Mouse (Mus musculus) ES-Bruce4 (cell line): ENCODE results near the gene Kcnma1. TPM values are rescaled to one million over a fixed set of nuclear protein-coding genes. Genes with fewer than 3 reads are reported as not detected.

Experiments used
- H3K27ac ChIP-seq: 2 replicates; pipeline ENCODE4 v1.5.1; 2012; ENCODE audit warnings: low read length, inconsistent platforms; ENCODE audit not compliant: insufficient read depth
- H3K27me3 ChIP-seq: 2 replicates; pipeline ENCODE4 v1.6.1; 2012; ENCODE audit warnings: mild to moderate bottlenecking, low read length, inconsistent platforms; ENCODE audit not compliant: control insufficient read depth, poor library complexity, insufficient read depth, severe bottlenecking
- H3K36me3 ChIP-seq: 2 replicates; pipeline ENCODE4 v1.6.1; 2012; ENCODE audit warnings: inconsistent platforms, mild to moderate bottlenecking, low read length, moderate library complexity; ENCODE audit not compliant: control insufficient read depth, poor library complexity, insufficient read depth, severe bottlenecking
- H3K4me1 ChIP-seq: one replicate; pipeline ENCODE4 v1.8.1; 2011; ENCODE audit warnings: low read length; ENCODE audit not compliant: control insufficient read depth, insufficient read depth
- H3K4me3 ChIP-seq: 2 replicates; pipeline ENCODE4 v1.5.1; 2011; ENCODE audit warnings: low read depth, mild to moderate bottlenecking, low read length
- H3K9ac ChIP-seq: 2 replicates; pipeline ENCODE4 v1.6.1; 2012; ENCODE audit warnings: low read depth, mild to moderate bottlenecking, inconsistent platforms; ENCODE audit not compliant: poor library complexity, severe bottlenecking
- H3K9me3 ChIP-seq: replicated peaks from 2 replicates; pipeline ENCODE4 v1.6.1; 2012; ENCODE audit warnings: mild to moderate bottlenecking, low read length, inconsistent platforms; ENCODE audit not compliant: control insufficient read depth, poor library complexity, insufficient read depth, severe bottlenecking
- CTCF ChIP-seq: IDR thresholded peaks from one replicate; pipeline ENCODE4 v1.8.1; 2011; ENCODE audit warnings: low read depth, low read length
- EP300 ChIP-seq: IDR thresholded peaks from 2 replicates; pipeline ENCODE4 v1.6.1; 2011; ENCODE audit warnings: low read depth, low read length; ENCODE audit not compliant: insufficient read depth
- POLR2A ChIP-seq: IDR thresholded peaks from one replicate; pipeline ENCODE4 v1.8.1; 2011; ENCODE audit warnings: low read length; ENCODE audit not compliant: insufficient read depth
- polyA plus RNA-seq: library from polyadenylated mRNA; stranded (reverse); fragments of >200 nt; gene quantifications from 2 replicates; pipeline ENCODE4 v1.2.4, GENCODE M21; 2011; ENCODE audit warnings: low read depth; ENCODE audit not compliant: missing spikeins, insufficient read depth, insufficient read length

The Kcnma1 gene
- polyA plus RNA-seq, 1 experiment = 1.8 TPM

- Histone ChIP-seq H3K9me3 (no peaks in the 10 kb centered on the region), H3K9ac (no peak overlapping the region), H3K27ac (no peak overlapping the region), H3K36me3 (no peaks in the 10 kb centered on the region), H3K4me3 (no peak overlapping the region), H3K27me3 (no peaks in the 10 kb centered on the region), H3K4me1 (no peaks in the 10 kb centered on the region)
- TF ChIP-seq CTCF (no peak), POLR2A (no peak), EP300 (no peak)
Measured at GRCm38 (mm10) chr14:23523825-23524491, 490.3 kb downstream of the Kcnma1 start.

GRCm38 (mm10) chr14:23522606-23523159, 491.6 kb downstream of the Kcnma1 start:
- H3K4me3 ChIP-seq = no peak overlapping the region
- no peaks in the 10 kb centered on the region for H3K9me3 ChIP-seq
- no peak overlapping the region for H3K9ac ChIP-seq
- H3K27ac ChIP-seq = no peak overlapping the region
- no peaks in the 10 kb centered on the region for H3K4me1 ChIP-seq
- TF ChIP-seq CTCF (no peak), EP300 (no peak), POLR2A (no peak)
- H3K27me3 ChIP-seq = no peaks in the 10 kb centered on the region
- H3K36me3 ChIP-seq = no peaks in the 10 kb centered on the region

DNA sequence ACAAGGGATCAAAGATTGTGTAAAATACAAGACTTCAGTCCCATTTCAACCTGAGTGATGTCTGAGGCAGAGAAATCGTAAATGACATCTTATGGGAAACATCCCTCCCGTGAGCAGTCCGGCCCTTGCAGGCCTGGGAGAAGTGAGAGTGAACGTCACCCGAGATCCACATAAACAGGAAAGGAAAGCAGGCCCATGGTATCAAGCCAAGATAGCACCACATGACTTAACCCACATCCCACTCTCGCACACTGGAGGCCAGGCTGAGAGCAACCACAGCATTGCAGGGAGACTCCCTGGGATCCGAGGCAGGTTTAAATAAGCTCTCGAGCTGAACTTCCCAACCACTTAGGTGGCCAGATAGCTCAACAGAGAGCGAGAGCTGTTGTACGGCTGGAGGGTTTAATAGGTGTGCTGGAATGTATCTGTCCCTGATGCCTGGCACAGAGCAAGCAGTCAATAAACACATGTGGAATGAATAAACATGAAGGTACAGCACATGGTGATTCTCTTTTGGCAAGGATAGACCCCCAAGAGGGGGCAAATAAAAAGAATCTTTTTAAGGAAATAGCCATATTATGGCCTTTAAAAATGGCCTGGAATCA, 493.1 kb downstream of the Kcnma1 start:
- H3K27me3 ChIP-seq = no peaks in the 10 kb centered on the region
- H3K4me1 ChIP-seq = no peaks in the 10 kb centered on the region
- H3K9ac ChIP-seq = no peak overlapping the region
- H3K9me3 ChIP-seq = no peaks in the 10 kb centered on the region
- no peaks in the 10 kb centered on the region for H3K36me3 ChIP-seq
- H3K27ac ChIP-seq = no peak overlapping the region
- TF ChIP-seq POLR2A = no peak
- H3K4me3 ChIP-seq = no peak overlapping the region

- TF ChIP-seq POLR2A = no peak
- no peak for TF ChIP-seq EP300
- TF ChIP-seq CTCF = no peak
- no peaks in the 10 kb centered on the region for H3K36me3 ChIP-seq
Measured at GRCm38 (mm10) chr14:23517374-23517773, 496.9 kb downstream of the Kcnma1 start.

DNA sequence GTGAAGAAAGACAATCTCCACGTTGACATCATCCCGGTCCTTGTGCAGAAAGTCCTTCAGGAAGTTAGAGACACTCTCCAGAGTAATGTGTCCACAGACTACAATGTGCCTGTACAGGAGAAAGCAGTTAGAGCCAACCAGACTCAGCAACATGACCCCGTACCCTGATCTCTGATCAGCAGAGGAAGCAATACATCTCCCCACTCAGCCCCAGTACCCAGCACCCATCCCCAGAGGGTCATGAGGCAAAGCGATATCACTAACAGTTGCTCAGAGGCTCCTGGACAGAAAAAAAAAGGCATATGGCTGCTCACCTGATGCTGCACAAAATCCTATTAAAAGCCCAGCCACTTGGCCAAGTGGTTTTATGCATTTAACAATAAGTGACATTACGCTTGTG, 504.5 kb downstream of the Kcnma1 start:
- no peaks in the 10 kb centered on the region for H3K36me3 ChIP-seq
- no peak overlapping the region for H3K9ac ChIP-seq
- H3K4me3 ChIP-seq = no peak overlapping the region
- no peak for TF ChIP-seq POLR2A
- no peak for TF ChIP-seq CTCF
- no peak for TF ChIP-seq EP300
- no peak overlapping the region for H3K27ac ChIP-seq
- H3K4me1 ChIP-seq = no peaks in the 10 kb centered on the region
- no peaks in the 10 kb centered on the region; the same call in 1 of the 2 replicates for H3K27me3 ChIP-seq
- peaks cover 6% of the 10 kb centered on the region; the same call in 1 of the 2 replicates for H3K9me3 ChIP-seq

More at GRCm38 (mm10) chr14:23517374-23517773, 496.9 kb downstream of the Kcnma1 start:
- Histone ChIP-seq H3K4me1 (no peaks in the 10 kb centered on the region), H3K27me3 (no peaks in the 10 kb centered on the region), H3K9ac (no peak overlapping the region), H3K9me3 (no peaks in the 10 kb centered on the region), H3K27ac (no peak overlapping the region), H3K4me3 (no peak overlapping the region)

DNA sequence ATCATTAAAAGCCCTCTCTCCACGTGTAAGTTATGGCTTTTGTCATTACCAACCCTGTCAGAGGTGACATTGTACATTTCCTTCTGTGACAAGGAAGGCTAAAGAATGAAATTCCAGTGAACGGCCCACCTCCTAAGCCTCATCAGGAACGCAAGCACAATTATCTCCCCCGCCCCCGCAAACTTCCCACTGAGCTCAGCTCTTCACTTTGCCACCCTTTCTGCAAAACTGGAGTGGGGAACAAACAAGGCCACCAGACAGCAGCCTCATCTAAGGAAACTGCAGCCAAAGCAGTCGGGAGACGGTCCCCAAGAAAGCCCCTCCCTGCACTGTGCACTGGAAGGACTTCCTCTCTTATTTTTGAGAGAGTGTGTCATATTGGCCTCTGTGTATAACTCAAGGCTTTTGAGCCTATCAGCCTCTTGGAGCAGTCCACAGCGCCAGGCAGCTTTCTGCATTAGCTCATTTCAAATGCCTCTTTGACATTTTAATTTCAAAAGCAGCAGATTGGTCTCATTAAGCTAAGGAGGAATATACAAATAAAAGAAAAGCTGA, 512.0 kb downstream of the Kcnma1 start:
- H3K9ac ChIP-seq = no peak overlapping the region
- H3K27me3 ChIP-seq = no peaks in the 10 kb centered on the region
- TF ChIP-seq POLR2A = no peak
- no peak for TF ChIP-seq EP300
- TF ChIP-seq CTCF = no peak
- no peak overlapping the region for H3K4me3 ChIP-seq
- no peak overlapping the region for H3K27ac ChIP-seq
- no peaks in the 10 kb centered on the region for H3K9me3 ChIP-seq
- no peaks in the 10 kb centered on the region for H3K36me3 ChIP-seq
- no peaks in the 10 kb centered on the region for H3K4me1 ChIP-seq
